Mouse (Mus musculus) adrenal gland, adult 18-20 months (tissue): ENCODE measurements at regions not wholly inside any gene's neighbourhood (a gene's known extent, or its start where the extent isn't known, plus 50 kb on each side); places are given as distances from the start of the nearest gene placed in this dataset.

Experiments used
- DNase-seq, 2 experiments: peaks; one replicate each; pipeline ENCODE4 v3.0.0; 2021 to 2022; ENCODE audit warnings: low spot score in 2 of 2

GRCm38 (mm10) chr10:100882584-100882983, 292.3 kb downstream of the 1700017N19Rik start:
- no peak for DNase-seq

- no peak for DNase-seq
Measured at GRCm38 (mm10) chr10:100922976-100923375, 332.7 kb downstream of the 1700017N19Rik start.

- no peak for DNase-seq
Measured at GRCm38 (mm10) chr10:100927086-100927485, 336.8 kb downstream of the 1700017N19Rik start.

GRCm38 (mm10) chr10:100931739-100932138, 341.5 kb downstream of the 1700017N19Rik start:
- no peak for DNase-seq

- DNase-seq, result no peak
Measured at GRCm38 (mm10) chr10:100958371-100958770, 368.1 kb downstream of the 1700017N19Rik start.

- DNase-seq, result no peak
Measured at GRCm38 (mm10) chr10:101003469-101003868, 413.2 kb downstream of the 1700017N19Rik start.

GRCm38 (mm10) chr10:101004687-101005086, 414.4 kb downstream of the 1700017N19Rik start:
- no peak for DNase-seq

GRCm38 (mm10) chr10:101015416-101015815, 425.1 kb downstream of the 1700017N19Rik start:
- no peak for DNase-seq

GRCm38 (mm10) chr10:101038630-101039029, 448.3 kb downstream of the 1700017N19Rik start:
- no peak for DNase-seq

- DNase-seq, result no peak
Measured at GRCm38 (mm10) chr10:101039034-101039433, 448.8 kb downstream of the 1700017N19Rik start.
